Mouse (Mus musculus): Measurements from ENCODE around the gene G6pc. TPM values are rescaled to one million over a fixed set of nuclear protein-coding genes. Genes with fewer than 3 reads are reported as not detected.

G6pc gene
- polyA plus RNA-seq (2014; fragmentation: Illumina TruSeq; extraction: RNeasy Lipid Tissue Mini Kit (QIAGEN cat#74804); ENCODE audit: low read depth, low replicate concordance): 315 TPM

DNA sequence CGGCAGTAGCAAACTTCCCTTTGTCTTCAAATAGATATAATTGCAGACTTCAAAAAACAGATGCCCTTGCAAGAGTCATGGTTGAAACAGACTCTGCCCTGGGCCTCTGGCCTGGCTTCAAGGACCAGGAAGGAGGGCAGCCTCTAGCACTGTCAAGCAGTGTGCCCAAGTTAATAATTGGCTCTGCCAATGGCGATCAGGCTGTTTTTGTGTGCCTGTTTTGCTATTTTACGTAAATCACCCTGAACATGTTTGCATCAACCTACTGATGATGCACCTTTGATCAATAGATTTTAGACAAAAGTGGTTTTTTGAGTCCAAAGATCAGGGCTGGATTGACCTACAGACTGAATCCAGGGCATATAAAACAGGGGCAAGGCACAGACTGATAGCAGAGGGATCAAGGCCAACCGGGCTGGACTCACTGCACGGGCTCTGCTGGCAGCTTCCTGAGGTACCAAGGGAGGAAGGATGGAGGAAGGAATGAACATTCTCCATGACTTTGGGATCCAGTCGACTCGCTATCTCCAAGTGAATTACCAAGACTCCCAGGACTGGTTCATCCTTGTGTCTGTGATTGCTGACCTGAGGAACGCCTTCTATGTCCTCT lies at the start of gene G6pc:
Gene G6pc, plus strand, starts transcription at position 236 of the 610 bp plus-strand sequence.

GRCm38 (mm10) chr11:101324763-101325162 lies 42.6 kb upstream of the G6pc start, which contains the start of gene Aoc2:
Gene Aoc2 (plus strand): TSS chr11:101325063.

DNA sequence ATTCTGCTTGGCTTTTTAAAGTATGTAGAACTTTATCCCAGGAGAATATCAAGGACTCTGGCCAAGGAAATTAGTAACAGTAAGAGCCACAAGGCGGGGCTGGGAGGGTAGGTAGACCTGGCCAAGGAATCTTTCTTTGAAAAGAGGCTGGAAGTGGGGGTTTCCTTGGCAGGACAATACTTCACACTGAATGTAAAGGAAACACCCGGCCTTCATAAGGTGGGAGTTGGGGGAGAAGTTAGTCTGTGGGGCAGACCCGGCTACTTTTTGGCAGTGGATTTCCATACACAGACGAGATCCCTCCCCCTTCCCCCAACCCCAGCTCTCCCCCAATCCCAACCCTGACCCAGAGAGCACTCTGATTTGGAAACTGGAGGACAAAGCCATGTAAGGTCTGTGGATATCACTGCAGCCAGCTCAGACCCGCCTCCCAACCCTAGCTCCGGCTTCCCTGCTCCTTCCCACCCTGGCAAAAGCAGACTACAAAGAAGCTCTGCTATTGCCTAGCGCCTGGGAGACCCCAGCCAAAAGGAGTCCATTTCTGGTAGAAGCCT lies 36.9 kb upstream of the G6pc start, which contains the start of gene Aoc3:
Gene Aoc3, plus strand, starts transcription at position 235 of the 554 bp plus-strand sequence.

GRCm38 (mm10) chr11:101417101-101417855 lies 49.9 kb downstream of the G6pc start, which contains the start of gene Aarsd1:
Gene Aarsd1 (minus strand): TSS chr11:101417615.

DNA sequence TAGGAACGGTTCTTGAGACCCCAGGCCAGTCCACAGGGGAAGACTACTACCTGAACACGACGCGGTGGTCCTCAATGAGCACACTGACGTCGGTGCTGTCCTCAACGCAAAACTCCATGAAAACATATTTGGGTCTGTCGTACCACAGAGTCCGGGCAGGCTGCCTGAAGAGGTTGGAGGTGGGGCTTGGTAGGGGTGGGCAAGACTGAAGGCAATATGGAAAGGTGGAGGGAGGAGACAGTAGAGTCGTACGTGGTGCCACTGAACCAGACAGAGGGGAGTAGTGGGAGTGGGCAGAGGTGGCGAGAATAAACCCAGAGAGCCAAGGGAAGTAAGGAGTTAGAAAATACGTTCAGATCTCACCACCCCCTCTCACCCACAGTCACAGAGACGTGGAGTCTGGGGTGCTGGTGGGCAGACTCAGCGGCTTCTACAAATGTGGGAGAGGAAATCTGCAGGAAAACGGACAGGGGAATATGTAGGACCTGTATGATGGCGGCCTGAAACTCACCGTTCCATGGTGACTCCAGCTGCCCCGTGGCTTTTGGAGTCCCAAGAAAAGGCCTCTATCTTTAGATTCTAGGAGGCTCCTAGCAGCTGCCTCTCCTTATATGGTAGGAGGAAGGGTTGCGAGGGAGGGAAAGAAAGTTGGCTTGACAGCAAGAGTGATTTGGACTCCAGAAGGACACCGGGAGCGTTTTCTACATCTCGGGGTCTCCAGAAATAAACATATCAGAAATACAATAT lies 56.9 kb downstream of the G6pc start, which contains the start of gene Gm27029:
Gene Gm27029, minus strand, starts transcription at position 692 of the 747 bp plus-strand sequence.

DNA sequence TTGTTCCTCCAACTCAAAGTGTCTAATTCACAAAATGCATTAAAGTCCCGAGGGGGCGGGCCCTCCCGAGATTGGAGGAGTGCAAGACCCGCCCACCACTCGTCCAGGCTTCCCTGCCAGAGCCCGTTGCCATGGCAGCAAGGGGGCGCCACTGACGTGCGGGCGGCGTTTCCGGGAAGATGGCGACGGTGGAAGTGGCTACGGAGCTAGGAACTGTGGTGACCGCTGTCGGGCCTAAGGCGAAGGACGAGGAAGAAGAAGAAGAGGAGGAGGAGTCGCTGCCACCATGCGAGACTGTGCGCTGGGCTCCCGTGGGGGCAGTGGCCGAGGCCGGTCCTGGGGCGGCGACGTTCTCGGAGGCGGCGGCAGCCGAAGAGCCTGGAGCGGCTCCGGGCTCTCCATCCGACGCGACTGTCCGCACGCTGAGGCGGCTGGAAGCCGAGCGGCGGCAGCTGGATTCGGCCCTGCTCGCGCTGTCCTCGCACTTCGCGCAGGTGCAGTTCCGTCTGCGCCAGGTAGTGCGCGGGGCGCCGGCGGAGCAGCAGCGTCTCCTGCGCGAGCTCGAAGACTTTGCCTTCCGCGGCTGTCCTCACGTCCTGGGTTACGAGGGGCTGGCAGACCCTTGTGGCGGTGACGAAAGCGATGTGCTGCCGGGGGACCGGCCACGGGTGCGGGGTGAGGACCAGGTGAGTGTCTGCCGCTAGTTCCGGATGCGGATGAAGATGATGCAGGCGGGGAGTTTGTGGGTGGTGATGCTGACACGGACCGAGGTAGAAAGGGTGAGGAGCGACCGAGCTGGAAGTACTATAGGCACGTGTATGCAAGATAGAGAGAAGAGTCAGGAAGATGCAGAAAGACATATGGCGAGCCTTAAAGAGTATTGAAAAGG lies 57.8 kb downstream of the G6pc start, which contains the start of the genes Rundc1 and Ptges3l:
Gene Rundc1, plus strand, starts transcription at position 161 of the 889 bp plus-strand sequence.
Gene Ptges3l, minus strand, starts transcription at position 409 of the 889 bp plus-strand sequence.

Other genes starting within 250 kb of the G6pc start
- gene Retreg3, start 247.7 kb upstream of the G6pc start, polyA plus RNA-seq (2014; fragmentation: Illumina TruSeq; extraction: RNeasy Lipid Tissue Mini Kit (QIAGEN cat#74804); ENCODE audit: low read depth, low replicate concordance): 43.4 TPM
- 1.6 TPM for gene Tubg1, start 247.6 kb upstream of the G6pc start, polyA plus RNA-seq (2014; fragmentation: Illumina TruSeq; extraction: RNeasy Lipid Tissue Mini Kit (QIAGEN cat#74804); ENCODE audit: low read depth, low replicate concordance)
- gene Tubg2, start 211.7 kb upstream of the G6pc start, polyA plus RNA-seq (2014; fragmentation: Illumina TruSeq; extraction: RNeasy Lipid Tissue Mini Kit (QIAGEN cat#74804); ENCODE audit: low read depth, low replicate concordance): not detected
- gene Cntnap1, start 197.0 kb upstream of the G6pc start, polyA plus RNA-seq (2014; fragmentation: Illumina TruSeq; extraction: RNeasy Lipid Tissue Mini Kit (QIAGEN cat#74804); ENCODE audit: low read depth, low replicate concordance): 0.08 TPM
- not detected for gene Plekhh3, start 196.2 kb upstream of the G6pc start, polyA plus RNA-seq (2014; fragmentation: Illumina TruSeq; extraction: RNeasy Lipid Tissue Mini Kit (QIAGEN cat#74804); ENCODE audit: low read depth, low replicate concordance)
- not detected for gene Ccr10, start 192.1 kb upstream of the G6pc start, polyA plus RNA-seq (2014; fragmentation: Illumina TruSeq; extraction: RNeasy Lipid Tissue Mini Kit (QIAGEN cat#74804); ENCODE audit: low read depth, low replicate concordance)
- 6.2 TPM for gene Ezh1, start 141.1 kb upstream of the G6pc start, polyA plus RNA-seq (2014; fragmentation: Illumina TruSeq; extraction: RNeasy Lipid Tissue Mini Kit (QIAGEN cat#74804); ENCODE audit: low read depth, low replicate concordance)
- gene Ramp2, start 121.5 kb upstream of the G6pc start, polyA plus RNA-seq (2014; fragmentation: Illumina TruSeq; extraction: RNeasy Lipid Tissue Mini Kit (QIAGEN cat#74804); ENCODE audit: low read depth, low replicate concordance): 4.4 TPM
- 82.1 TPM for gene Vps25, start 113.9 kb upstream of the G6pc start, polyA plus RNA-seq (2014; fragmentation: Illumina TruSeq; extraction: RNeasy Lipid Tissue Mini Kit (QIAGEN cat#74804); ENCODE audit: low read depth, low replicate concordance)
- not detected for gene Wnk4, start 107.0 kb upstream of the G6pc start, polyA plus RNA-seq (2014; fragmentation: Illumina TruSeq; extraction: RNeasy Lipid Tissue Mini Kit (QIAGEN cat#74804); ENCODE audit: low read depth, low replicate concordance)
- gene Cntd1, start 88.5 kb upstream of the G6pc start, polyA plus RNA-seq (2014; fragmentation: Illumina TruSeq; extraction: RNeasy Lipid Tissue Mini Kit (QIAGEN cat#74804); ENCODE audit: low read depth, low replicate concordance): not detected
- 11.5 TPM for gene Coa3, start 88.4 kb upstream of the G6pc start, polyA plus RNA-seq (2014; fragmentation: Illumina TruSeq; extraction: RNeasy Lipid Tissue Mini Kit (QIAGEN cat#74804); ENCODE audit: low read depth, low replicate concordance)
- gene Becn1, start 65.3 kb upstream of the G6pc start, polyA plus RNA-seq (2014; fragmentation: Illumina TruSeq; extraction: RNeasy Lipid Tissue Mini Kit (QIAGEN cat#74804); ENCODE audit: low read depth, low replicate concordance): 49.8 TPM
- gene Psme3, start 51.3 kb upstream of the G6pc start, polyA plus RNA-seq (2014; fragmentation: Illumina TruSeq; extraction: RNeasy Lipid Tissue Mini Kit (QIAGEN cat#74804); ENCODE audit: low read depth, low replicate concordance): 96.3 TPM
- not detected for gene Aoc2, start 42.5 kb upstream of the G6pc start, polyA plus RNA-seq (2014; fragmentation: Illumina TruSeq; extraction: RNeasy Lipid Tissue Mini Kit (QIAGEN cat#74804); ENCODE audit: low read depth, low replicate concordance)
- 0.16 TPM for gene Aoc3, start 37.0 kb upstream of the G6pc start, polyA plus RNA-seq (2014; fragmentation: Illumina TruSeq; extraction: RNeasy Lipid Tissue Mini Kit (QIAGEN cat#74804); ENCODE audit: low read depth, low replicate concordance)
- gene Aarsd1, start 50.1 kb downstream of the G6pc start, polyA plus RNA-seq (2014; fragmentation: Illumina TruSeq; extraction: RNeasy Lipid Tissue Mini Kit (QIAGEN cat#74804); ENCODE audit: low read depth, low replicate concordance): 5.7 TPM
- gene Gm27029, start 57.2 kb downstream of the G6pc start, polyA plus RNA-seq (2014; fragmentation: Illumina TruSeq; extraction: RNeasy Lipid Tissue Mini Kit (QIAGEN cat#74804); ENCODE audit: low read depth, low replicate concordance): 0.95 TPM
- 1.6 TPM for gene Rundc1, start 57.5 kb downstream of the G6pc start, polyA plus RNA-seq (2014; fragmentation: Illumina TruSeq; extraction: RNeasy Lipid Tissue Mini Kit (QIAGEN cat#74804); ENCODE audit: low read depth, low replicate concordance)
- gene Ptges3l, start 57.8 kb downstream of the G6pc start, polyA plus RNA-seq (2014; fragmentation: Illumina TruSeq; extraction: RNeasy Lipid Tissue Mini Kit (QIAGEN cat#74804); ENCODE audit: low read depth, low replicate concordance): not detected
- gene Rpl27, start 74.7 kb downstream of the G6pc start, polyA plus RNA-seq (2014; fragmentation: Illumina TruSeq; extraction: RNeasy Lipid Tissue Mini Kit (QIAGEN cat#74804); ENCODE audit: low read depth, low replicate concordance): 30.0 TPM
- gene Ifi35, start 80.8 kb downstream of the G6pc start, polyA plus RNA-seq (2014; fragmentation: Illumina TruSeq; extraction: RNeasy Lipid Tissue Mini Kit (QIAGEN cat#74804); ENCODE audit: low read depth, low replicate concordance): 3.8 TPM
- 10.8 TPM for gene Rnd2, start 97.4 kb downstream of the G6pc start, polyA plus RNA-seq (2014; fragmentation: Illumina TruSeq; extraction: RNeasy Lipid Tissue Mini Kit (QIAGEN cat#74804); ENCODE audit: low read depth, low replicate concordance)
- 1.9 TPM for gene Vat1, start 98.7 kb downstream of the G6pc start, polyA plus RNA-seq (2014; fragmentation: Illumina TruSeq; extraction: RNeasy Lipid Tissue Mini Kit (QIAGEN cat#74804); ENCODE audit: low read depth, low replicate concordance)
- 0.58 TPM for gene Brca1, start 184.4 kb downstream of the G6pc start, polyA plus RNA-seq (2014; fragmentation: Illumina TruSeq; extraction: RNeasy Lipid Tissue Mini Kit (QIAGEN cat#74804); ENCODE audit: low read depth, low replicate concordance)
- 155 TPM for gene Nbr1, start 184.6 kb downstream of the G6pc start, polyA plus RNA-seq (2014; fragmentation: Illumina TruSeq; extraction: RNeasy Lipid Tissue Mini Kit (QIAGEN cat#74804); ENCODE audit: low read depth, low replicate concordance)
- gene Tmem106a, start 214.7 kb downstream of the G6pc start, polyA plus RNA-seq (2014; fragmentation: Illumina TruSeq; extraction: RNeasy Lipid Tissue Mini Kit (QIAGEN cat#74804); ENCODE audit: low read depth, low replicate concordance): 6.0 TPM
- gene Gm11634, start 231.7 kb downstream of the G6pc start, polyA plus RNA-seq (2014; fragmentation: Illumina TruSeq; extraction: RNeasy Lipid Tissue Mini Kit (QIAGEN cat#74804); ENCODE audit: low read depth, low replicate concordance): not detected